Mouse (Mus musculus) ES-Bruce4 (cell line): ENCODE data around the gene Zbtb9. TPM values are rescaled to one million over a fixed set of nuclear protein-coding genes. Genes with fewer than 3 reads are reported as not detected.

Experiments
- H3K27ac ChIP-seq: 2 replicates; pipeline ENCODE4 v1.5.1; 2012; ENCODE audit warnings: low read length, inconsistent platforms; ENCODE audit not compliant: insufficient read depth
- H3K27me3 ChIP-seq: 2 replicates; pipeline ENCODE4 v1.6.1; 2012; ENCODE audit warnings: mild to moderate bottlenecking, low read length, inconsistent platforms; ENCODE audit not compliant: control insufficient read depth, poor library complexity, insufficient read depth, severe bottlenecking
- H3K36me3 ChIP-seq: 2 replicates; pipeline ENCODE4 v1.6.1; 2012; ENCODE audit warnings: inconsistent platforms, mild to moderate bottlenecking, low read length, moderate library complexity; ENCODE audit not compliant: control insufficient read depth, poor library complexity, insufficient read depth, severe bottlenecking
- H3K4me1 ChIP-seq: one replicate; pipeline ENCODE4 v1.8.1; 2011; ENCODE audit warnings: low read length; ENCODE audit not compliant: control insufficient read depth, insufficient read depth
- H3K4me3 ChIP-seq: 2 replicates; pipeline ENCODE4 v1.5.1; 2011; ENCODE audit warnings: low read depth, mild to moderate bottlenecking, low read length
- H3K9ac ChIP-seq: 2 replicates; pipeline ENCODE4 v1.6.1; 2012; ENCODE audit warnings: low read depth, mild to moderate bottlenecking, inconsistent platforms; ENCODE audit not compliant: poor library complexity, severe bottlenecking
- H3K9me3 ChIP-seq: replicated peaks from 2 replicates; pipeline ENCODE4 v1.6.1; 2012; ENCODE audit warnings: mild to moderate bottlenecking, low read length, inconsistent platforms; ENCODE audit not compliant: control insufficient read depth, poor library complexity, insufficient read depth, severe bottlenecking
- CTCF ChIP-seq: IDR thresholded peaks from one replicate; pipeline ENCODE4 v1.8.1; 2011; ENCODE audit warnings: low read depth, low read length
- EP300 ChIP-seq: IDR thresholded peaks from 2 replicates; pipeline ENCODE4 v1.6.1; 2011; ENCODE audit warnings: low read depth, low read length; ENCODE audit not compliant: insufficient read depth
- POLR2A ChIP-seq: IDR thresholded peaks from one replicate; pipeline ENCODE4 v1.8.1; 2011; ENCODE audit warnings: low read length; ENCODE audit not compliant: insufficient read depth
- polyA plus RNA-seq: library from polyadenylated mRNA; stranded (reverse); fragments of >200 nt; gene quantifications from 2 replicates; pipeline ENCODE4 v1.2.4, GENCODE M21; 2011; ENCODE audit warnings: low read depth; ENCODE audit not compliant: missing spikeins, insufficient read depth, insufficient read length

Gene Zbtb9
- polyA plus RNA-seq, 1 experiment: 12.4 TPM

DNA sequence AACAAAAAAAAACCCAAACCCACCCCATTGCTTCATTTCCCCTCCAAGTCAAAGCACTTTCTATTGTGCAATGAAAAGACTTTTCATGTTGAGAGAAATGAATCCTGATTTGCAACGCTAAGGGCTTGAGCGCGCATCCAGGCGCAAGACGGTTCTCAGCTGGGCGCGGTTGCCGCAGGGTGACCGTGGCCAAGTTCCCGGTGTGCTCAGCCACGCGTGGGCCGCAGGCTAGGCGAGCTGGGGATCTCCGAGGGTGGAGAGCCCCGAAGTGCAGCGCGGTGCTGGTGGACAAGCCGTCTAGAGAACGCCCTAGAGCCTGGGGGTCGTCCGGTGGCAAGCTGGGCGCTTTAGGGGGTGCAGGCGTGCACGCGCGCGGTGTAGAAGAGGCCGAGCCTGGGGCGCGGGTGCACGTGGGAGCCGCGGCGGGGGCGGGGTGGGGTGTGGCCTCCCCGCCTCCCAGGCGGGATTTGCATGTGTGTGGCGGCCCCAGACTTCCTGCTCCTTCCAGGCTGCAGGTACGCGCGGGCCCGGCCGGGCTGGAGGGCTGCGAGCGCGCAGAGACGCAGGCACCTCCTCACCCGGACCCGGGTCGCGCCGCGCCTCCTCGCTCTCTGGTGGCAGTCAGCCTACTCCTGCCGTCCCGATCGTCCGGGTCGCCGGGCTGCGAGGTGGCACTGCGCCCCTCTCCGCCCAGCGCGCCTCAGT, 84.0 kb downstream of the Zbtb9 start, which contains the start of gene Itpr3:
TSS of gene Itpr3 (plus strand) at position 493 of the 705 bp plus-strand sequence.
- peak within 1 kb of the TSS; percentile 97 for H3K4me3 ChIP-seq
- no peaks in the 10 kb centered on the region for H3K27me3 ChIP-seq
- peaks cover 11% of the 10 kb centered on the region for H3K4me1 ChIP-seq
- no peaks in the 10 kb centered on the region for H3K36me3 ChIP-seq
- peak within 1 kb of the TSS; percentile 81 for H3K27ac ChIP-seq
- H3K9ac ChIP-seq: peak within 1 kb of the TSS; percentile 68
- TF ChIP-seq EP300 (0 out of 2 replicates have a peak, but pooled peaks have one; percentile 43), POLR2A (no peak), CTCF (no peak)
- no peaks in the 10 kb centered on the region for H3K9me3 ChIP-seq

GRCm38 (mm10) chr17:27057517-27058055, 84.6 kb downstream of the Zbtb9 start:
- no peaks in the 10 kb centered on the region for H3K27me3 ChIP-seq
- peak overlapping the region; percentile 97 for H3K4me3 ChIP-seq
- H3K9ac ChIP-seq: peak overlapping the region; percentile 68
- H3K27ac ChIP-seq: no peak overlapping the region; the same call in 1 of the 2 replicates
- H3K36me3 ChIP-seq: no peaks in the 10 kb centered on the region
- H3K9me3 ChIP-seq: no peaks in the 10 kb centered on the region
- TF ChIP-seq POLR2A (no peak), CTCF (no peak), EP300 (no peak)
- H3K4me1 ChIP-seq: peaks cover 12% of the 10 kb centered on the region

Other genes with a start within 250 kb of the Zbtb9 start
- 28.9 and 29.4 TPM in 2 replicates for gene Bnip1, start 192.1 kb upstream of the Zbtb9 start, polyA plus RNA-seq
- not detected in 2 replicates for gene Nkx2-5, start 128.2 kb upstream of the Zbtb9 start, polyA plus RNA-seq
- gene Kifc5b, start 56.1 kb upstream of the Zbtb9 start, polyA plus RNA-seq: 43.0 and 43.2 TPM in 2 replicates
- 7.8 and 8.7 TPM in 2 replicates for gene Phf1, start 40.1 kb upstream of the Zbtb9 start, polyA plus RNA-seq
- 58.9 and 63.0 TPM in 2 replicates for gene Cuta, start 33.6 kb upstream of the Zbtb9 start, polyA plus RNA-seq
- 23.5 and 24.5 TPM in 2 replicates for gene Syngap1, start 31.9 kb upstream of the Zbtb9 start, polyA plus RNA-seq
- gene Bak1, start 55.8 kb downstream of the Zbtb9 start, polyA plus RNA-seq: 66.6 and 78.1 TPM in 2 replicates
- 17.2 and 21.9 TPM in 2 replicates for gene Itpr3, start 84.1 kb downstream of the Zbtb9 start, polyA plus RNA-seq
- 138 and 155 TPM in 2 replicates for gene Uqcc2, start 160.7 kb downstream of the Zbtb9 start, polyA plus RNA-seq
- not detected in 2 replicates for gene Ip6k3, start 194.6 kb downstream of the Zbtb9 start, polyA plus RNA-seq
- gene Lemd2, start 231.3 kb downstream of the Zbtb9 start, polyA plus RNA-seq: 31.6 and 38.7 TPM in 2 replicates